Mouse (Mus musculus): ENCODE measurements around the gene Olfr750.

- TF ChIP-seq CTCF (IDR thresholded peaks at IDR 0.05; ENCODE audit: low read depth) (no peak), EP300 (optimal IDR thresholded peaks at IDR 0.05) (no peak)
Observed at GRCm38 (mm10) chr14:51079180-51079579, 4.9 kb upstream of the Olfr750 start.

Data from stomach, postnatal 0 days (tissue).